Mouse (Mus musculus) hindbrain, postnatal 0 days (tissue): ENCODE results near the gene Arhgap4. TPM values are rescaled to one million over a fixed set of nuclear protein-coding genes. Genes with fewer than 3 reads are reported as not detected.

Experiments
- ATAC-seq: fragments of 200-750 bp; cut with Nextera tagmentation; 2 replicates; pipeline ENCODE4 v1.8.0; 2017; ENCODE audit warnings: mild to moderate bottlenecking, moderate TSS enrichment, moderate library complexity
- DNase-seq: peaks from one replicate; pipeline ENCODE4 v3.0.0-alpha.2; 2015; ENCODE audit warnings: low spot score
- H3K27ac ChIP-seq: fragments of 300-500 bp; sonication (generic); 2 replicates; pipeline ENCODE4 v1.5.1; 2014; ENCODE audit warnings: mild to moderate bottlenecking
- H3K27me3 ChIP-seq: fragments of 300-500 bp; sonication (generic); 2 replicates; pipeline ENCODE4 v1.6.1; 2014; ENCODE audit warnings: low read length, mixed read lengths; ENCODE audit not compliant: insufficient read depth
- H3K36me3 ChIP-seq: fragments of 300-500 bp; sonication (generic); 2 replicates; pipeline ENCODE4 v1.6.1; 2014; ENCODE audit warnings: low read length, mixed read lengths; ENCODE audit not compliant: insufficient read depth
- H3K4me1 ChIP-seq: fragments of 300-500 bp; sonication (generic); 2 replicates; pipeline ENCODE4 v1.6.1; 2014; ENCODE audit warnings: antibody characterized with exemption, low read length, mixed read lengths; ENCODE audit not compliant: insufficient read depth
- H3K4me2 ChIP-seq: fragments of 300-500 bp; sonication (generic); 2 replicates; pipeline ENCODE4 v1.6.1; 2014; ENCODE audit warnings: low read depth, mild to moderate bottlenecking, low read length, moderate library complexity, mixed read lengths
- H3K4me3 ChIP-seq: fragments of 300-500 bp; sonication (generic); 2 replicates; pipeline ENCODE4 v1.5.1; 2014; ENCODE audit warnings: low read length
- H3K9ac ChIP-seq: fragments of 300-500 bp; sonication (generic); replicated peaks from 2 replicates; pipeline ENCODE4 v1.6.1; 2014; ENCODE audit warnings: mild to moderate bottlenecking, low read length, moderate library complexity, mixed read lengths
- H3K9me3 ChIP-seq: fragments of 300-500 bp; sonication (generic); 2 replicates; pipeline ENCODE4 v1.6.1; 2016; ENCODE audit warnings: low read length, mixed read lengths
- CTCF ChIP-seq: IDR thresholded peaks from 2 replicates; pipeline ENCODE4 v1.5.1; 2016; ENCODE audit warnings: antibody characterized with exemption, control low read depth, low read depth
- WGBS: fragments of 180-500 bp; shearing (Covaris S2); extraction: QIAGEN DNeasy Blood & Tissue Kit; methylation state at CpG from one replicate; pipeline ENCODE4 v1.1.7; 2014; 5-methylcytosine and 5-hydroxymethylcytosine counted together
- polyA plus RNA-seq: library from polyadenylated mRNA; unstranded; fragments of >200 nt; fragmentation: Nextera tagmentation; extraction: Ambion mirVana; gene quantifications from 2 replicates; pipeline ENCODE4 v1.2.1, GENCODE M21; 2015
- total RNA-seq: library from RNA; depleted of rRNA; stranded (reverse); fragments of >200 nt; gene quantifications from 2 replicates; pipeline ENCODE4 v1.2.3, GENCODE M21; 2014

Gene Arhgap4
- total and polyA plus RNA-seq, 2 experiments from 2014 or later, result 1.7 to 7.1 TPM

DNA sequence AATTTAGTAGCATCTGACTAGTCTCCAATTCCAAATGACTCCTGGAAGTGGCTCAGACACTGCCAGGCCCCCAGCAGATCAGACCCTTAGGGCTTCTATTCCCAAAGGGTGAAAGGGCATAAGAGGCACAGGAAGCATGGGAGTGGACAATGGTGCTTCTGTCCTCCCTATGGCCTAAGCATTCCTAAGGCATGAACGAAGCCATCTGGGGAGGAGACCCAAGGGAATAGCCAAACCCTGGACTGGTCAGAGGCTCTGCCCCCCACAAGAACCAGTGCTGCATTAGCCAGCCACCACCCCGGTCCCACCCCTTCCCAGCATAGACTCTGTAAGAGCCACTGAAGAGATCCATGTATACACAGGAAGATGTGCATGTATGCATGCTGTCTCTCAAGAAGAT, 45.8 kb downstream of the Arhgap4 start:
- DNase-seq (no peak), ATAC-seq (no peak)
- Histone ChIP-seq H3K9ac (no peak overlapping the region), H3K9me3 (no peaks in the 10 kb centered on the region), H3K4me1 (no peaks in the 10 kb centered on the region), H3K27me3 (no peaks in the 10 kb centered on the region), H3K27ac (no peak overlapping the region), H3K4me3 (no peak overlapping the region), H3K4me2 (peak overlapping the region; percentile 33; the same call in 1 of the 2 replicates), H3K36me3 (no peaks in the 10 kb centered on the region)
- TF ChIP-seq CTCF, result no peak
- WGBS, result 74% methylated on average over 2 of the region's 2 CpGs

DNA sequence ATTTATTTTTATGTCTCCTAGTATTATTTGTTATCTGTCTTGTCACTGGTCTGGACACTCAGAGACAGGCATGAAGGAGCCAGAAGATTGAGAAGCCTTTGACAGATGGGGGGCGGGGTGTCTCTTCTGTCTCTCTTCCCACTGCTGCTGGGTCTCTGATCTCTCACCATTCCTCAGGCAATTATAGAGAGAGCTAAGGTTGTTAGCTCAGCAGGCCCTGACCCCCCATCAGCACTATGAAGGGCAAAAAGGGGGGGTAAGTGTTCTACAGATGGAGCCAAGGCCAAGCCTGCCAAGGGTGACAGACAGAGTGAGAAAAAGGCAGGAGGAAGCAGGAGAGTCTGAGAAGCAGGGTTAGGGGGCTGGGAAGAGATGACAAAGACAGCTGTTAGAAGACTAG, 49.7 kb downstream of the Arhgap4 start:
- H3K9ac ChIP-seq, result no peak overlapping the region
- H3K4me1 ChIP-seq, result no peaks in the 10 kb centered on the region
- DNase-seq (no peak), ATAC-seq (no peak)
- no peak overlapping the region for H3K4me2 ChIP-seq
- H3K27ac ChIP-seq, result no peak overlapping the region
- H3K27me3 ChIP-seq, result no peaks in the 10 kb centered on the region
- no peaks in the 10 kb centered on the region for H3K36me3 ChIP-seq
- H3K9me3 ChIP-seq, result no peaks in the 10 kb centered on the region
- no peak overlapping the region for H3K4me3 ChIP-seq
- no peak for TF ChIP-seq CTCF
- 60% methylated on average over 1 of the region's 1 CpGs for WGBS

DNA sequence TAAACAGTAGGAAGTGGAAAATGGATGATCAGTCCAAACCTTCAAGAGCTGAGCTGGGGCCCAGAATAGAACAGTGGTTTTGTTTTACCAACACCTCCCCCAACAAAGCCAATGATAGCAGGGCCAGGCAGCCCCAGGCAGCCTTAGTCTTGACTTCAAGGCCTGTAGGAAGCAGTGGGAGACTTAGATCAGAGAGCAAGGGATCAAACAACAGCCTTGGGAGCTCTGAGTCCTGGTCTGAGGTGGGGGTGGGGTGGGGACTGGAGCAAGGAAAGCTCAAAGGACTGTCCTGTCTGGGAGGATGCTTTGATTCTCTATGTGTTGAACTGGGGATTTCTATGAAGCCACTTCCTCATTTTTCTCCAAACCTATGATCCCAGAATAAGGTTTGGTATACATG, 50.2 kb downstream of the Arhgap4 start:
- H3K4me3 ChIP-seq, result no peak overlapping the region
- no peaks in the 10 kb centered on the region for H3K9me3 ChIP-seq
- no peaks in the 10 kb centered on the region for H3K4me1 ChIP-seq
- no peak for DNase-seq
- no peak for TF ChIP-seq CTCF
- H3K27me3 ChIP-seq, result no peaks in the 10 kb centered on the region
- no peak for ATAC-seq
- H3K4me2 ChIP-seq, result no peak overlapping the region
- H3K9ac ChIP-seq, result no peak overlapping the region
- no peak overlapping the region for H3K27ac ChIP-seq
- no peaks in the 10 kb centered on the region for H3K36me3 ChIP-seq

DNA sequence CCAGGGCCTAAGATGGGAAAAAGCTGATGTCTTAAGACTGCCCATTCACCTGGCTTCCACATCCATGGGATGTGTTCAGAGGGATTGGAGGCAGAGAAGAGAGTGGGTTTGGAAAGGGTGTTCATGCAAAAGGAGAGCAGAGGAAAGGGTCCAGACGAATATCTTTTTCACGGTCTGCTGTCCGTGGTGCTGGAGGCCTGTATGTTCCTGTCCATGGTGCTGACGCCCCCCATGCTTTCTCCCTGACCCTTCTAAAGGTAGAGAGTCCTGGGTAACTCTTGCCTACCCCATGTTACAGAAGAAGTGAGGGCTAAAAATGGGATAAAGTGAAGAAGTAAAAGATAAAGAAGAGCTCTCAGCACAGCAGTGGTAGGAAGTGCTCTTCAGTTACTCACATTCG, 52.3 kb downstream of the Arhgap4 start:
- Histone ChIP-seq H3K36me3 (no peaks in the 10 kb centered on the region), H3K4me1 (no peaks in the 10 kb centered on the region), H3K4me3 (no peak overlapping the region), H3K9ac (no peak overlapping the region), H3K27ac (no peak overlapping the region), H3K27me3 (no peaks in the 10 kb centered on the region), H3K4me2 (no peak overlapping the region), H3K9me3 (no peaks in the 10 kb centered on the region)
- 17% methylated on average over 5 of the region's 5 CpGs for WGBS
- DNase-seq, result no peak
- no peak for TF ChIP-seq CTCF
- no peak for ATAC-seq

DNA sequence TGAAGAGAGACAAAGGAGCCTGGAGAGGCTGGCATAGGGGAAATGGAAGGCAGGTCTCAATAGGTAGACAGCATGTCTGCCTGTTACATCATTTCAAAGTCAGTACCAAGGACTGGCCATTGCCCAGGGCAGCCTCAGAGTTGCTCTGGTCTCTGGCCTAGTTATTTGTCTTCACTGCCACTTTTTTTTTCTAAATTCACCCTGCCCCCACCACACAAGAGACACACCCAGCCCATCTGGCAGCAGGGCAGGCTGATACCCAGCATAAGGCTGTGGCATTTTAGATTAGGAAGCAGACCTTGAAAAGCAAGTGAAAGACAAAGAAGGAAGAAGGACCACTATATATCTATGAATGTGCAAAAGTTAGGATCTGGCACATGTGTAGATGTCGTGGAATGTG, 53.8 kb downstream of the Arhgap4 start:
- DNase-seq (no peak), ATAC-seq (no peak)
- WGBS, result 72% methylated on average over 1 of the region's 1 CpGs
- no peak for TF ChIP-seq CTCF
- Histone ChIP-seq H3K27me3 (no peaks in the 10 kb centered on the region), H3K4me3 (no peak overlapping the region), H3K4me1 (no peaks in the 10 kb centered on the region), H3K4me2 (no peak overlapping the region), H3K9ac (no peak overlapping the region), H3K27ac (no peak overlapping the region), H3K9me3 (no peaks in the 10 kb centered on the region), H3K36me3 (no peaks in the 10 kb centered on the region)

DNA sequence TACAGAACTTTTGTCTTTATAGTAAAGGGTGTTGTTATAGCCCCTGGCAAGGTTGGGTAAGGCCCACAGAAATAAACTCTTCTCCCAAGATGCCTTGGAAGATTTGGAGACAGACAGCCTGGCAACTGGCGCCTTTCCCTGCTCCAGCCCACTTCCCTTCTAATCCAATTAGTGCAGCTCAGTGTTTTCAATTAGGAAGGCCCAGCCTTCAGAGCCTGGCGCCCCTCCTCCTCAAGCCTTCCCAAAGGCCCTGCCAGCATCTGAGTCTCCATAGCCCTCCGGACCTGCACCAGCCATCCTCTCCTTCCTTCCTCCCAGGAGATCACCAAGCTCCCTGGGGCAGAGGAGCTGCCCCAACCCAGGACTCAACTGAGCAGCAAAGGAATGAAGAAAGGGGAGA, 54.4 kb downstream of the Arhgap4 start:
- WGBS, result 34% methylated on average over 3 of the region's 3 CpGs
- ATAC-seq, result peak; percentile 48

DNA sequence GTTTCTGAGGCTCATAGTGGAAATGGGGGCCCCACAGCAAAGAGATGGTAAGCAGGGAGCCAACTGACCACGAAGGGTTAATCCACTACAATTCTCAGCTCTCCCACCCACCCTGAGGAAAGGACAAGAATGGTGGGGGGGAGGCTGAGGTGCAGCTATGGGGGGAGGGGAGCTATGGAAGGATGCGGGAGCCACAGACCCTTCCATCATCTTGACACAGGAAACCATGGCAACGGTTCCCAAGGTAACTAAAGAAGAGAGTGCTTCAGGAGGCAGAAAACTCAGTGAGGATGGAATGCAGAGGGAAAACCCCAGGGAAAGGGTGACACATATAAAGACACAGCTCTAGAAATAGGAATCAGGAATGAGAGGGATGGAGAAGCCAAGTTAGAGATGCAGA, 57.0 kb downstream of the Arhgap4 start:
- Histone ChIP-seq H3K4me1 (no peaks in the 10 kb centered on the region), H3K4me2 (no peak overlapping the region), H3K9ac (no peak overlapping the region), H3K27me3 (no peaks in the 10 kb centered on the region), H3K36me3 (no peaks in the 10 kb centered on the region; the same call in none of the 2 replicates), H3K27ac (no peak overlapping the region), H3K9me3 (no peaks in the 10 kb centered on the region), H3K4me3 (no peak overlapping the region)
- WGBS, result 58% methylated on average over 3 of the region's 3 CpGs
- TF ChIP-seq CTCF, result no peak
- ATAC-seq (peak; percentile 68; the same call in 1 of the 2 replicates), DNase-seq (peak; percentile 53)

More for the DNA sequence above, 54.4 kb downstream of the Arhgap4 start:
- Histone ChIP-seq H3K4me2 (no peak overlapping the region), H3K27me3 (no peaks in the 10 kb centered on the region), H3K27ac (no peak overlapping the region), H3K36me3 (no peaks in the 10 kb centered on the region), H3K4me1 (no peaks in the 10 kb centered on the region), H3K9ac (no peak overlapping the region), H3K4me3 (no peak overlapping the region), H3K9me3 (no peaks in the 10 kb centered on the region)
- no peak for TF ChIP-seq CTCF
- DNase-seq, result peak; percentile 57
